Mouse (Mus musculus) layer of hippocampus, adult 2 months (tissue): ENCODE results near the gene Med25. TPM values are rescaled to one million over a fixed set of nuclear protein-coding genes. Genes with fewer than 3 reads are reported as not detected.

ENCODE experiments used
- DNase-seq, 2 experiments: peaks; one replicate each; pipeline ENCODE4 v3.0.0; 2022; ENCODE audit warnings: low spot score in 2 of 2
- H3K27ac ChIP-seq: fragments of 200-600 bp; 2 replicates; pipeline ENCODE4 v1.8.1; 2022
- H3K4me3 ChIP-seq: fragments of 200-600 bp; 2 replicates; pipeline ENCODE4 v1.8.1; 2022; ENCODE audit warnings: mild to moderate bottlenecking
- CTCF ChIP-seq: fragments of 200-600 bp; conservative IDR thresholded peaks from 2 replicates; pipeline ENCODE4 v1.8.1; 2022; ENCODE audit warnings: antibody characterized with exemption, mild to moderate bottlenecking, moderate library complexity
- total RNA-seq, 2 experiments: library from RNA; stranded (reverse); gene quantifications; 2 replicates each; pipeline ENCODE4 v1.2.3; 2021

Gene Med25
- total RNA-seq, 2 experiments from 2014 or later, result 103 to 107 TPM

DNA sequence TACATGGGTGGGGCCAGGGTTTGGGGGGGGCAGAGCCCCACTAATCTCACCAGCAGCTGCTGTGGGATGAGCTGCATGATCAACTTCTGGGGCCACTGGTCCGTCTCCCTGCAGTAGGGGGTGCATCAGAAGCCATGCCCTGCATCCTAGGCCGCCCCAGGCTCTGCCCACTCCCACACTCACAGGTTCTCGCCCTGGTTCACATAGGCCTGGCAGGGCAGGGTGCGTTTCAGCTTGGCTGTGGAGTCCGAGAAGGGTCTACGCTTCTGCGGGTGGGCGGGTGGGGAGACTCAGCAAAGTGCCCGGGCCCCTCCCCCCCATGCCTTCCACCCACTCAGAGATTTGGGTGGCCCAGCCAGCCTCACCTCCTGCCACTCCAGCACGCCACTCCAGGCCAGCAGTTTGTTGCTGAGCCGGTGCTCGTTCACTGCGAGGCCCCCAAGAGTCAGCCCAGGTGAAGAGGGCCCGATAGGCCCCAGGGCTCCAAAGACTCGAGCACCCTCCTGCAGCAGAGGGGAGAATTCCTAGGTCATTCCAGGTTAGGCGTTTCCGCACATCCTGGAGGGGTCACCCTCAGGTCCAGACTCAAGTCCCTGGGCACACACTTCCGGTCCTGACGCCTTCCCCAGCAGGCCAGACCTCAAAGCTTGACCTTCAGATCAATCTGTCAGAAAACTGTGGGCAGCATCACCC lies 25.4 kb downstream of the Med25 start:
- peak overlapping the region; percentile 75 for H3K4me3 ChIP-seq
- peak overlapping the region; percentile 99 for H3K27ac ChIP-seq
- no peak for DNase-seq
- TF ChIP-seq CTCF, result no peak

DNA sequence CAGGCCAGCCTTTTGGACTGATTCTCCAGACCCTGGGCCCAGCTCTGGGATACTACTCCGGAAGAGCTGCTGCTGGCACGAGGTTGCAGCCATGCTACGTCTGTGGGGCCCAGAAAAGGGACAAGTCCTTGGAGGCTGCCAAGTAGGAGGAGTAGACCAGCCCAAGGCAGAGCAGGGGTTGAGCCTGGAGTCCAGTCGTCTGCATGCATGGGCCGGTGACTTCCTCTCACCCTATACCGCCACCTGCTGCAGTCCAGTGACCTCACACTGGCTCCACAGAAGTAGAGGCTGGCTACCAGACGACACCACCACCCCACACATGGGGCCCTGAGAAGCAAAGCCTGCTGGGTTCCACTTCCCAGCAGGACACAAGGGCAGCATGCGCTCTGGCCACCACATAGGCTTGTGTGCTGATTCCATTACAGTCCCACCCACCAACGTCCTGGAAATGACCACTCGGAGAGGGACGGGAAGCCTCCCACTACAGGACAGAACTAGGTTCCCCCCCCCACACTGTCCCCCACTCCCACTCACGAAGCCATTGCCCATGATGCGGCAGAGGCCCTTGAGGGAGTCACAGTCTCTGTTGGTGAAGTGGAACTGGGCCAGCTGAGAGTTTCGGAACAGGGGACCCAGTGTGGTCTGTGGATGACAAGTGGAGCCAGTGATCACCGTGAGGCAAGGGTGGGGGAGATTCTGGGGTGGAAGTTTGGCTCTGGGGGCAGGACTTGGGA lies 26.1 kb downstream of the Med25 start:
- H3K4me3 ChIP-seq, result peak overlapping the region; percentile 75; the same call in 1 of the 2 replicates
- peak overlapping the region; percentile 99 for H3K27ac ChIP-seq
- TF ChIP-seq CTCF, result peak; percentile 18; the same call in 1 of the 2 replicates
- DNase-seq, result no peak

DNA sequence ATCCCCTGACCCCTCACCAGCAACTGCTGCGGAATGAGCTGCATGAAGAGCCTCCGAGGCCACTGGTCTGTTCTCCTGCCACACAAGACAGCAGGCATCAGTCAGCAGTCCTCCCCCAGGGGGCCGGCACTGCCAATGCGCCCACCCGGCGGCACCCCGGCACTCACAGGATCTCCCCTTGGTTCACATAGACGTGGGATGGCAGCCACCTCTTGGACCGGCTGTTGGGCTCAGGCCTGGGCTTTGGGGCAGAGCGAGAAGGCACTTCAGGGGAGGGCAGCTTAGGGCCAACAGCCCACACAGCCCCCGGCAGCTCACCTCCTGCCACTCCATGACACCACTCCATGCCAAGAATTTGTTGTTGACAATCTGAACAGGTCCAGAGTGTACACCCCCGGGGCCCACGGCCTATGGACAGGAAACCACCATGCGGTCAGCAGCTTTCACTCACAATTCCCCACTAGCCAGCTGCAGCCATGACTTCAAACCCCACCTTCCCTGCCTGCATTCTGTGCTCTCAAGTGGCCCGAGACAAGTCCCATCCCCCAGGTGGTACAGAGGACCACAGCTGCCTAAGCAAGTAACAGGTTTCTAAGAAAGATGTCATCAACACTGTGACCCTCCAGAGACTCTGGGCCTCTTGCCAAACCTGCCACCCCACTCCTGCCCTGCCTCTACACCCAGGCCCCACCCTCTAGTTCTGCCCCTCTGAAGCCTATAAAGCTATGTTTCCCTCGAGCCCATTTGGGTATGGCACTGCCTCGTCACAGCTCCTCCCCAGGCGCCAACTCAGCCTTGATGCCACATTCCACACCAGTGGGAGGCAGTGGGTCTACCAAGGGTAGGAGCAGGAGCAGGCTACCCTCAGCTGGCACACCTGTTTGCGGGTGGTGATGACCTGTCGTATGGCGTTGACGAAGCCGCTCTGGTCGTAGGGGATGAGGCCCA lies 27.6 kb downstream of the Med25 start:
- TF ChIP-seq CTCF, result no peak
- no peak for DNase-seq
- H3K4me3 ChIP-seq, result no peak overlapping the region
- peak overlapping the region; percentile 99 for H3K27ac ChIP-seq

DNA sequence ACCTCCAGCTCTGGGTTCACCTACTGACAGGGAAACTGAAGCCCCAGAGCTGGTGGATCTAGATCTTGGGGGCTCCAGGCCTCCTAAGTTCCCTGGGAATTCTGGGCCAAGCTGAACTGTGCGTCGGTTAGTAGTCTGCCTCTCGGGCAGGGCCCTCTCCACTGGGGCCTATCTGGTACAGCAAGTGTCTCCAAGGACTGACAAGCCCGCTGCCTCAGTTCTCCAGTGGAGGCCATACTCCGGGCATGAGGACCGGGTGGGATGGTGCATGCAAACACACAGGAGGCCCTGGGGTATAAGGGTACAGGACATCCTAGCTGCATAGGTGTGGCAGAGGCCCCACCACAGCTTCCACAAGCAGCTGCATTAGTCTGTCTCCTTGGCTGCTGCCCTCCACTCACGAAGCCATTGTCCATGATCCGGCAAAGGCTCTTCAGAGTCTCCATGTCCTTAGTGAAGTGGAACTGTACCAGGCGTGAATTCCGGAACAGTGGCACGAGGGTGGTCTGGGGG lies 28.5 kb downstream of the Med25 start:
- DNase-seq, result no peak
- TF ChIP-seq CTCF, result no peak
- Histone ChIP-seq H3K27ac (peak overlapping the region; percentile 99; the same call in 1 of the 2 replicates), H3K4me3 (no peak overlapping the region)

DNA sequence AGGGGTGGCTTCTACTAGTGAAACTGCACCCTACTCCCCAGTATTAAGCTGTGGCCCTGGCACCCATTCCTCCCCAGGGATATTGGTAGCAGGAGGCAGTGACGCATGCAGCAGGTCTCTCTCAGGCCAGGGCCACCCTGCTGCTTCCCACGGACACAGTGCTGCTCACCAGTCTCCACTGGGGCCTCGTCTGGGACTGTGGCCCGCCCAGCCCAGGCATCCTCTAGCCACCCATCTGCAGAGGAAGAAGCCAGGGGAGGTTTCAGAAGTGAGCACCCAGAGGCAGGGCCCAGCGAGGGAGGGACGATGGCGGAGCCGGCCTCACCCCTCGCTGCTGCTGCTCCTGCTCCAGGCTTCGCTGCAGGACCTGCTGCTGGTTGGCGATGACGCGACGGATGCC lies 29.3 kb downstream of the Med25 start:
- DNase-seq, result no peak
- Histone ChIP-seq H3K4me3 (no peak overlapping the region), H3K27ac (peak overlapping the region; percentile 61; the same call in 1 of the 2 replicates)
- no peak for TF ChIP-seq CTCF

DNA sequence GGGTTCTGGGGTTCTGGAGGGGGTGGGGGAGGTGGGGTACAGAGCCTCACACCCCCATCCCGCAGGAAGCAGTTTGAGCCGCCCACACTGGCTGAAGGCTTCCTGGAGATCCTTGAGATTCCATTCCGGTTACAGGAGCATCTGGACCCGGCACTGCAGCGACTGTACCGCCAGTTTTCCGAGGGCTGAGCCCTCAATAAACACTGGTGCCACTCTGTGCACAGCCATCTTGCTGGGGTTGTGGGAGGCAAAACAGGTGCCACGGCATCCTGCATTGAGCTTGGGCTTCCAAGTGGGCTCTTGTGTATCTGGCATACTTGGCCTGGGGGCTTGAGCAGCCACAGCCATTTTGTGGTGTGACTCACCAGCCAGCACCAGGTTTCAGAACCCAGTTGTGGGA lies 30.1 kb downstream of the Med25 start:
- Histone ChIP-seq H3K27ac (peak overlapping the region; percentile 61; the same call in 1 of the 2 replicates), H3K4me3 (no peak overlapping the region)
- no peak for TF ChIP-seq CTCF
- DNase-seq, result no peak

DNA sequence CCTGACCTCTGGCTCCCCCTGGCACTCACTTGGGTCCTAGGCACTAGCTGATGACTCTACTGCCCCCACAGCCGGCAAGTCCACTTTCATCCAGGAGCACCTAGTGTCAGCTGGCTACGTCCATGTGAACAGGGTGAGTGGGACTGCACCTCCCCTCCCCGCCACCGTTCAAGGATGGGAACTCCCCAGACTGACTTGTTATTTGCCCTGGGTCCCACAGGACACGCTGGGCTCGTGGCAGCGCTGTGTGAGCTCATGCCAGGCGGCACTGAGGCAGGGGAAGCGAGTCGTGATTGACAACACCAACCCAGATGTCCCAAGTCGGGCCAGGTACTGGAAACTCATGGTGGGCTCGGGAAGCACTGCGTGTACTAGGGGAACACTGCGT lies 31.1 kb downstream of the Med25 start:
- peak overlapping the region; percentile 57; the same call in 1 of the 2 replicates for H3K27ac ChIP-seq
- no peak overlapping the region for H3K4me3 ChIP-seq

DNA sequence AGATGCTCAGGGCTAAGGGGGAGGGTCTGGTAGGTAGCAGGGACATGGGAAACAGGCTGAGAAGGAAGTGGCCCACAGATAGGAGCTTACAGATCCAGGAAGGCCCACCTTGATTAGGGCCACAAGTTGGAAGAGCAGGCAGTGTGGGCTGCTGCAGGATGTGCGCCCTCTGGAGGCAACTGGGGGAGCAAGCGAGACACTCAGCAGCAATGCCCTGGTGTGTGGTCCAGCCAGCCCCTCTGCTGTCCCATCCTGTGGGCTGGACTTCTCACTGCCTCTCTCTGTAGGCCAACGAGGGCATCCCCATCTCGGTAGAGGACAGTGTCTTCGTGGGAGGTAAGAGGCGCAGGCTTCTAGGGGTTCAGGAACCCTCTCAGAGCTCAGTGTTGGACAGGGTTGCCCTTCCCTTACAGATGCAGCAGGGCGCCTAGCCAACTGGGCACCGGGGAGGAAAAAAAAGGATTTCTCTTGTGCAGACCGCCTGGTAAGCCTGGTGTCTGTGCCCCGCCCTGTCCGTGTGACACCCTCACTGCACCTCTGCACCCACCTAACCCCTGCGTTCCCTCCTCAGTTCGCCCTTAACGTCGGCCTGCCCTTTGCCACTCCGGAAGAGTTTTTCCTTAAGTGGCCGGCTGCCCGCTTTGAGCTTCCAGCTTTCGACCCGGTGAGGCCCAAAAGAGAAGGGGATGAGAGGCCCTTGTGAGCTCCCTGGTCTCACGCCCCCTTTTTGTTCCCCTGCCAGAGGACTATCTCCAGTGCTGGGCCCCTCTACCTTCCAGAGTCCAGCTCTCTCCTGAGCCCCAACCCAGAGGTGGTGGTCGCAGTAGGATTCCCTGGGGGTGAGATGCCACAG lies 31.7 kb downstream of the Med25 start:
- peak; percentile 95 for TF ChIP-seq CTCF
- DNase-seq, result peak; percentile 53 to 66
- no peak overlapping the region; the same call in 1 of the 2 replicates for H3K4me3 ChIP-seq
- peak overlapping the region; percentile 57; the same call in 1 of the 2 replicates for H3K27ac ChIP-seq

More for the DNA sequence above, 31.1 kb downstream of the Med25 start:
- TF ChIP-seq CTCF, result no peak
- no peak for DNase-seq

DNA sequence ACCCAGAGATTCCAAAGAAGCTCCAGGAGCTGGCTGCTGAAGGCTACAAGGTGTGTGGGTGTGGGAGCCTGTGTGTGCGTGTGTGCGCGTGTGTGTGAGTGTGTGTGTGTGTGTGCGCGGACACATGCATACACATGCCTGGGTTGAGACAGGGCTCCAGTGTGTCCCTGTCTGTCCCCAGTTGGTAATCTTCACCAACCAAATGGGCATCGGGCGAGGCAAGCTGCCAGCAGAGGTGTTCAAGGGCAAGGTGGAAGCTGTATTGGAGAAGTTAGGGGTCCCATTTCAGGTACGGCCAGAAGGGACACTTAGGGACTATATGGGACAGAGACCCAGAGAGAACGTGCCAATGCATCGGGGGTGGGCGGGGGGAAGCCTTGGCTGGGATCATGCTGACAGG lies 32.6 kb downstream of the Med25 start:
- TF ChIP-seq CTCF, result no peak
- Histone ChIP-seq H3K4me3 (no peak overlapping the region), H3K27ac (no peak overlapping the region)
- DNase-seq, result no peak

DNA sequence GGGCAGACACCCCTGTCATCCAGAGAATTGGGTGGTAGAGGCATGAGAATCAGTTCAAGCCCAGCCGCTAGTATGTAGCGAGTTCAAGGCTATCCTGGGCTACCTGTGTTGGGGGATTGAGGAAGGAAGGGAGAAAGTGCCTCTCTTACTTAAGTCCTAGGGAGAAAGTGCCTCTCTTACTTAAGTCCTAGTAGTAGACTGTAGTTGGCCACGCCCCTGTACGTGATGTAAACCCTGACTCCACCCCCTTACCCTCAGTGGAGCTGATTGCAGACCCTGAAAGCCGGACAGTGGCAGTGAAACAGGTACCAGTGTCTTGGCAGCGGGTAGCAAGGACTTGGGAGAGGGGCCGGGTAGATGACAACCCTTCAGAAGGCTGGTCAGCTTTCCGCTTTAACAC lies 34.6 kb downstream of the Med25 start:
- peak overlapping the region; percentile 92 for H3K27ac ChIP-seq
- no peak for DNase-seq
- no peak for TF ChIP-seq CTCF
- peak overlapping the region; percentile 94 for H3K4me3 ChIP-seq

DNA sequence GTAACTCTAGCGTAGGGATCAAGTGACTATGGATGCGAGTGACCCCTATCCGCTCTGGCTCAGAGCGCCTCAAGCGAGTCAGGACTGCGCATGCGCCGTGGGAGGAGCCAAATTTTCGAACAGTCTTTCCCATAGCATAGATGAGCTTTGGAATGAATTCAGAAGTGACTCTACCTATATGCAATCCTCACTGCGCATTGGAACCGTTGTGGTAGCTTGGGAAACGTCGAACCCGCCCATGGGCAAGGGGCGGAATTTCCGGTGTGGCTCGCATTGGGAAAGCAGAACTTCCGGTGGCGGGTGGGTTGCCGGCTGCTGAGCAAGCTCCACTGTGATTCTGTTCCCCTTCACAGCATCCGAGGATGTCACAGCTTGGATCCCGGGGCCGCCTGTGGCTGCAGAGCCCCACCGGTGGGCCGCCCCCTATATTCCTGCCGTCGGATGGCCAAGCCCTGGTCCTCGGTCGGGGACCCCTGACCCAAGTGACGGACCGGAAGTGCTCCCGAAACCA lies 35.4 kb downstream of the Med25 start, which contains the start of gene Pnkp:
TSS of gene Pnkp (plus strand) at position 98 of the 511 bp plus-strand sequence.
- no peak; the same call in 1 of the 2 replicates for TF ChIP-seq CTCF
- H3K4me3 ChIP-seq, result peak within 1 kb of the TSS; percentile 94
- peak within 1 kb of the TSS; percentile 92 for H3K27ac ChIP-seq
- peak; percentile 91 to 94 for DNase-seq
